Mouse (Mus musculus) Muller cell, postnatal 12 days (primary cell): Measurements from ENCODE around the gene Trak2.
"Not testable (repeated sequence)": the region's sequence is repeated elsewhere in the genome, so short reads cannot be mapped to it uniquely, and the experiment has no call there.

Experiments used
- DNase-seq: peaks from one replicate; pipeline ENCODE4 v3.0.0-alpha.2; 2015; ENCODE audit errors: inconsistent ontology term

Gene Trak2

DNA sequence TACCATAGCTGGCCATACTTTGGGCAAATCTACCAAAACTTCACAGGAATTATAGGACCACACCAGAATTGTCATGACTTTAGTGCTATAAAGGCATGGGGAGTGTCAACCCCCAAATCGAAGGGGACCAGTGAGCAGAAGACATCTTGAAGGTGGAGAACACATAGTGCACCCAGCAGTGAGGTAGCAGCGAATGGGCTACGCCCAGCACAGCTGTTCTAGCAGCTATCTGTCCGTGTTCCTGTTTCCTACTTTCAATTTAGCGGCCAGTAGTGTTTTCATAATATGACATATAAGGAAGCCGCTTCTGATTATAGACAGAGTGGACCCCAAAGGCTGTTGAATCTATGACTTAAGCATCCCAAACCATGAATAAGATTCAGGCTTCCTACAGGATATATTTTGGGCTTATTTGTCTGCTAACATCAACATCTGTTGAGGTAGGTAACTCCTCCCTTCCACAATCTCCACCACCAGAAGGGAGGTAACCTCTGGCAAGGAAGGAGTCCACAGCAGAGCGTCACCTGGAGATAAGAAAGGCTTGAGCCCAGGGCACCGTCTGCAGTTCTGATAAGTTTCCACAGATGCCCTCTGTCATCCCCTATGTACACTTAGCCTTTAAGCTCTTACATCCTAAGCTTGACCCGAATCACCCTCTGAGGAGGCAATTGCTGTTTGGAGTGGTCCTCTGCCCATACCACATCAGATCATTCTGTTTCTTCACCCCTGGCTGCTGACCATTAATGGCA lies 19.4 kb downstream of the Trak2 start:
- DNase-seq: no peak

GRCm38 (mm10) chr1:58952997-58953396 lies 20.2 kb downstream of the Trak2 start:
- DNase-seq: no peak

GRCm38 (mm10) chr1:58952526-58952925 lies 20.7 kb downstream of the Trak2 start:
- DNase-seq: no peak

GRCm38 (mm10) chr1:58951841-58952240 lies 21.4 kb downstream of the Trak2 start:
- no peak for DNase-seq

DNA sequence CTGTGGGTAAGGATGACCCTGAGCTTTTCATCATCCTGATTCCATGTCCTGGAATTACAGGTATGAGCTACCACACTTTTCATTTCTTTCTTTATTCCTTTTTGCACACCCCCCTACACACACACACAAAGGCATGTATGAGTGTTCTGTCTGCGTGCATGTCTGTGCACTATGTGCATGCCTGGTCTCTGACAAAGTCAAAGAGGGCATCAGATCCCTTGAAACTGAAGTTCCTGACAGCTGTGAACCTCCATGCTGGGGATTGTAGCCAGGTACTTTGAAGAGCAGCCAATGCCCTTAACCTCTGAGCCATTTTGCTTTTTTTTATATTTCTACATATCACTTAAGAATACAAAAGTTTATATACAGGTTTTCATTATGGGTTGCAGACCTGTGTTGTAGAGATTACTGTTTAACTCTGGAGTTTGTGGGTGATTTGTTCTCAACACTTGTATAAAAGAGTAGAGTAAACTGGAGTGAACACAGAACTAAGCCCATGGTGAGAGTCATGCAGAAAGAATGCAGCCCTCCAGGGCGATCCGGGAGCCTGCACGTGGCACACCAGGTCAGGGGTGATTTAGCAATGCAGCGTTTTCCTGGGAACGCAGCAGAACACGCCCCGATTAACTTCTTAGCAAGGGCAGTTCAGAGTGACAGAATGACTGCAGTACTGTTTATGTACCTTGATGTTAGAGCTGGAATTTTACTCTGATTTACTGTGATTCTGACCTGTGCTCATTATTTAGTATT lies 22.2 kb downstream of the Trak2 start:
- peak; percentile 86 for DNase-seq

GRCm38 (mm10) chr1:58949561-58950106 lies 23.6 kb downstream of the Trak2 start:
- DNase-seq: no peak

DNA sequence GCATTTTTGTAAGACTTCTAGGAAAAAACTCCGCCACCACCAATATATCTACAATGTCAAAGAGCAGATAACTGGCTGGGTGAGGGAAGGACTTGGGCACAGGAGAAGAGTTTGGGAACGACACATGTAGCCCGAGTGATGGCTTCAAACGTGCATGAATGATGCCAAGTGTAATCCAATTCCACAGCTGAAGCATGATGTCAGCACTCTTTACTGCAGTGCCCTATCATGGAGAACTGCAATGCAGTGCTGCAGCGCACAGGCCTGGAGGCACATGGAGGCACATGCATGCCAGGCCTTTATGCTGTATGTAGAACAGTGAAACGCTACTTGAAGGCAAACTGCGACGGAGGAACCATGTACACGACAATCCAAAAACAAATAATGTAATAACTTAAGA lies 26.5 kb downstream of the Trak2 start:
- no peak for DNase-seq

- no peak for DNase-seq
Measured at GRCm38 (mm10) chr1:58945960-58946670, 27.1 kb downstream of the Trak2 start.

DNA sequence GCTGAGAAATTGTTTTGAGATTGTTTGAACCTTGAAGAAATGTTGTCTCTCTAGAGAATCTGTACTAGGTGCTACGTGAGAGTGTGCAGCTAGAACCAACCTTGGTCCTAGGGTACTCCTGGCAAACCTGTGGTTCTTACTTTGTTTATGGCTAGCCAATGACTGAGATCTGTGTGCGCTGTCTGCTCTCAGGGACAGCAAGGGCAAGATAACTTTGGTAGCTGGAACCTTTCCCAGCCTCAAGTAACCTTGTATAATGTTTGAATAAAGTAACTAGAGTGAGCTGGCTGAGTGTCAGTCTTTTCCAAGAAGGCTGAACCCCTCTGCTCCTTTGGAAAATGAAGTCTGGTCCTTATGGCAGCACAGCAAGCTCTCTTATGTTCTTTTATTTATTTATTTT lies 27.7 kb downstream of the Trak2 start:
- DNase-seq: no peak

GRCm38 (mm10) chr1:58937606-58938099 lies 35.6 kb downstream of the Trak2 start:
- DNase-seq: no peak

- DNase-seq: no peak
Measured at GRCm38 (mm10) chr1:58936746-58937605, 36.3 kb downstream of the Trak2 start.

GRCm38 (mm10) chr1:58926664-58927063 lies 46.6 kb downstream of the Trak2 start:
- no peak for DNase-seq

DNA sequence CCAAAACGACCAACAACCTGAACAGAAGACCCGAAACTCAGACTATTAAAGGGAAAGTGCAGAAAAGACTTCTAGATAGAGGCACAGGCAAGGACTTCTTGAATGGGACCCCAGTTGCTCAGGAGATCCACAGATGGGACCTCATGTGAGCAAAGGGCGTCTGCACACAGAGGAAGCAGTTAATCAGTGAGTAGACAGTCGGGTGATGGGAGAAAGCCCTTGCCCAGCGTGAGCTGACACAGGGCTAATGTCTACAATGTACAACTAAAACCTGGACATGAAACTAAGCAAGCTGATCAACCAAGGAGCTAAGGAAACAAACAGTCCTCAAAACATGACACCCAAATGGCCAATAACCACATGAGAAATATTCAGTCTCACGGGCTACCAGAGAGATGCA lies 55.7 kb downstream of the Trak2 start:
- no peak for DNase-seq

GRCm38 (mm10) chr1:58909636-58910272 lies 63.5 kb downstream of the Trak2 start:
- no peak for DNase-seq

- no peak for DNase-seq
Measured at GRCm38 (mm10) chr1:58903681-58904080, 69.5 kb downstream of the Trak2 start.

DNA sequence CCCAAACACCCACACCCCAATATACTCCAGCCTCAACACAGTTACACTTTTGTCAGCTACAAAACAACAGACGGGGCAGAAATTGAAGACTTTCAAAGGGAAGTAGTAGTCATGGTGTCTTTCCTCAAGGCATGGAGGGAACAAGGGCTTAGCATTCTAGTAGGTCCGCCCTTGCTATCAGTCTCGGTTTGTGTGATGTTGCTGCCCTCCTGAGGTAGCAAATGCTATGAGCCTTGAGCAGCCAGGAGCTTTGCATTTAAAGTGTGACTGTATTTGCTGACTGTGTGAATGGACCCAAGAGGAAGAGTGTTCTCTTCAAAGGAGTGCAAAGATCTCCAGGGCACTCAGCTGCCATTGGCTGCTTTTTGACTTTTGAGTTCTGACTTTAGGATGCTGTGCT lies 75.7 kb downstream of the Trak2 start:
- DNase-seq: peak; percentile 20

GRCm38 (mm10) chr1:58892386-58892785 lies 80.8 kb downstream of the Trak2 start:
- DNase-seq: not testable (repeated sequence)

- DNase-seq: not testable (repeated sequence)
Measured at GRCm38 (mm10) chr1:58891481-58892170, 81.6 kb downstream of the Trak2 start.

- not testable (repeated sequence) for DNase-seq
Measured at GRCm38 (mm10) chr1:58890697-58891290, 82.4 kb downstream of the Trak2 start.
